Mouse (Mus musculus): ENCODE results near the gene Gm11562. TPM values are rescaled to one million over a fixed set of nuclear protein-coding genes. Genes with fewer than 3 reads are reported as not detected.
A peak's percentile ranks its signal among the peaks of the same experiment; 100 is the strongest.
"Not testable (repeated sequence)": the region's sequence is repeated elsewhere in the genome, so short reads cannot be mapped to it uniquely, and the experiment has no call there.

The Gm11562 gene
- polyA plus RNA-seq, 1 experiment from 2014 or later, result not detected

DNA sequence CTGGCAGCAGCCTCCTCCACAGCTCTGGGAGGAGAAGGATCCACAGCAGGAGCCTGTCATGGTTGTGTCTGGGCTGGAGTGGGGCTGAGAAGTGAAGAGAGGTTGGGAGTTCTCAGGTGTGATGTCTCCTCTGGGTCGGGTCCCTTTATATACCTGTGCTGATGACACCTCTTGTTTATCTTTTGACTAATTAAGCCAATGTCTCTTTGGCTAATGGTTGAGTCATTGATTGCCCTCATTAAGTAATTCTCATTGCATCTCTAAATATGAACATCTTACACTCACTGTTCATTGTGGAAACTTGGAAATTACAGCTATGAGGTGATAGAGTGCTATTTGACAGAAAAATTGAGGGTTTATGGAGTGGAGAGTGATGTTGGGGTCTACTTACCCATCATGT, 17.0 kb downstream of the Gm11562 start, which contains the start of gene Gm11938:
Gene Gm11938, minus strand, starts transcription at position 101 of the 400 bp plus-strand sequence.
- ATAC-seq; H3K4me1 ChIP-seq (replicated peaks; ENCODE audit: control insufficient read depth, insufficient read depth, low read length); H3K9ac ChIP-seq (replicated peaks; ENCODE audit: low read depth, low read length); H3K4me2 ChIP-seq (ENCODE audit: low read length); H3K36me3 ChIP-seq (ENCODE audit: control insufficient read depth, insufficient read depth); H3K9me3 ChIP-seq (ENCODE audit: control insufficient read depth, low read length); H3K27me3 ChIP-seq (replicated peaks; ENCODE audit: control insufficient read depth, insufficient read depth, low read length); H3K27ac ChIP-seq (ENCODE audit: low read length); H3K4me3 ChIP-seq (replicated peaks; ENCODE audit: low read length): not testable (repeated sequence)
- 76% methylated on average over 1 of the region's 1 CpGs for WGBS

- H3K9me3 ChIP-seq (ENCODE audit: control insufficient read depth, low read length); H3K4me3 ChIP-seq (replicated peaks; ENCODE audit: low read length): not testable (repeated sequence)
- 79% methylated on average over 6 of the region's 6 CpGs for WGBS
Measured at GRCm38 (mm10) chr11:99597742-99598141, 22.5 kb downstream of the Gm11562 start, which contains the start of gene Krtap9-3. TSS of gene Krtap9-3 (minus strand) at chr11:99598105.

GRCm38 (mm10) chr11:99590981-99591380, 29.3 kb downstream of the Gm11562 start, which contains the start of gene Krtap1-3:
TSS of gene Krtap1-3 (minus strand) at chr11:99591339.
- Histone ChIP-seq H3K27me3 (replicated peaks; ENCODE audit: control insufficient read depth, insufficient read depth, low read length) (no peaks in the 10 kb centered on the region), H3K36me3 (ENCODE audit: control insufficient read depth, insufficient read depth) (no peaks in the 10 kb centered on the region), H3K9me3 (ENCODE audit: control insufficient read depth, low read length) (no peaks in the 10 kb centered on the region), H3K4me3 (replicated peaks; ENCODE audit: low read length) (no peak within 1 kb of the TSS), H3K27ac (ENCODE audit: low read length) (no peak within 1 kb of the TSS), H3K4me1 (replicated peaks; ENCODE audit: control insufficient read depth, insufficient read depth, low read length) (no peaks in the 10 kb centered on the region), H3K9ac (replicated peaks; ENCODE audit: low read depth, low read length) (no peak within 1 kb of the TSS), H3K4me2 (ENCODE audit: low read length) (no peak within 1 kb of the TSS)
- WGBS, result 87% methylated on average over 6 of the region's 6 CpGs
- no peak for ATAC-seq

More at GRCm38 (mm10) chr11:99597742-99598141, 22.5 kb downstream of the Gm11562 start, which contains the start of gene Krtap9-3:
- not testable (repeated sequence) for H3K9ac ChIP-seq (replicated peaks; ENCODE audit: low read depth, low read length); H3K36me3 ChIP-seq (ENCODE audit: control insufficient read depth, insufficient read depth); H3K4me2 ChIP-seq (ENCODE audit: low read length); H3K4me1 ChIP-seq (replicated peaks; ENCODE audit: control insufficient read depth, insufficient read depth, low read length); H3K27ac ChIP-seq (ENCODE audit: low read length); ATAC-seq; H3K27me3 ChIP-seq (replicated peaks; ENCODE audit: control insufficient read depth, insufficient read depth, low read length)

- Histone ChIP-seq H3K9ac (replicated peaks; ENCODE audit: low read depth, low read length) (no peak overlapping the region), H3K36me3 (ENCODE audit: control insufficient read depth, insufficient read depth) (no peaks in the 10 kb centered on the region), H3K4me1 (replicated peaks; ENCODE audit: control insufficient read depth, insufficient read depth, low read length) (no peaks in the 10 kb centered on the region), H3K9me3 (ENCODE audit: control insufficient read depth, low read length) (no peaks in the 10 kb centered on the region), H3K4me2 (ENCODE audit: low read length) (no peak overlapping the region), H3K4me3 (replicated peaks; ENCODE audit: low read length) (no peak overlapping the region), H3K27ac (ENCODE audit: low read length) (no peak overlapping the region), H3K27me3 (replicated peaks; ENCODE audit: control insufficient read depth, insufficient read depth, low read length) (no peaks in the 10 kb centered on the region)
- 76% methylated on average over 7 of the region's 7 CpGs for WGBS
- ATAC-seq, result no peak
Measured at GRCm38 (mm10) chr11:99585096-99585495, 35.1 kb downstream of the Gm11562 start.

DNA sequence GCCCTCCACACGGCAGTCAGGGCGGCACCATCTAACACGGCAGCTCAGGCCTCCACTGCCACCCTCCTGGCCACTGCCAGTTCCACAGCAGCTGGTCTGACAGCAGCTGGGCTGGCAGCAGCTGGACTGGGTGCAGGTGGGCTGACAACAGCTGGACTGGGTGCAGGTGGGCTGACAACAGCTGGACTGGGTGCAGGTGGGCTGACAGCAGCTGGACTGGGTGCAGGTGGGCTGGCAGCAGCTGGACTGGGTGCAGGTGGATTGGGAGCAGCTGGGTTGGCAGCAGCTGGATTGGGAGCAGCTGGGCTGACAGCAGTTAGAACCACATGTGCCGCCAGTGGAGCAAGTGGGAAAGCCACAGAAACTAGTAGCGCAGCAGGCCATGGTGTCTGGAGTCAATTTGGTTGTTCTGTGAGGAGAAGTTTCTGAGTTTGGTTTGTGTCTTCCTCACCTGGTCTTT, 37.0 kb downstream of the Gm11562 start, which contains the start of gene Krtap1-4:
Gene Krtap1-4, minus strand, starts transcription at position 410 of the 460 bp plus-strand sequence.
- Histone ChIP-seq H3K27ac (ENCODE audit: low read length) (no peak within 1 kb of the TSS), H3K4me2 (ENCODE audit: low read length) (no peak within 1 kb of the TSS), H3K27me3 (replicated peaks; ENCODE audit: control insufficient read depth, insufficient read depth, low read length) (no peaks in the 10 kb centered on the region), H3K9ac (replicated peaks; ENCODE audit: low read depth, low read length) (no peak within 1 kb of the TSS), H3K4me1 (replicated peaks; ENCODE audit: control insufficient read depth, insufficient read depth, low read length) (no peaks in the 10 kb centered on the region), H3K4me3 (replicated peaks; ENCODE audit: low read length) (no peak within 1 kb of the TSS), H3K9me3 (ENCODE audit: control insufficient read depth, low read length) (no peaks in the 10 kb centered on the region), H3K36me3 (ENCODE audit: control insufficient read depth, insufficient read depth) (no peaks in the 10 kb centered on the region)
- ATAC-seq, result no peak
- WGBS, result 73% methylated on average over 5 of the region's 5 CpGs

- Histone ChIP-seq H3K27me3 (replicated peaks; ENCODE audit: control insufficient read depth, insufficient read depth, low read length) (no peaks in the 10 kb centered on the region), H3K4me3 (replicated peaks; ENCODE audit: low read length) (no peak overlapping the region), H3K4me1 (replicated peaks; ENCODE audit: control insufficient read depth, insufficient read depth, low read length) (no peaks in the 10 kb centered on the region), H3K27ac (ENCODE audit: low read length) (no peak overlapping the region), H3K9me3 (ENCODE audit: control insufficient read depth, low read length) (no peaks in the 10 kb centered on the region), H3K4me2 (ENCODE audit: low read length) (no peak overlapping the region), H3K36me3 (ENCODE audit: control insufficient read depth, insufficient read depth) (no peaks in the 10 kb centered on the region), H3K9ac (replicated peaks; ENCODE audit: low read depth, low read length) (no peak overlapping the region)
- WGBS, result 71% methylated on average over 6 of the region's 6 CpGs
- ATAC-seq, result no peak
Measured at GRCm38 (mm10) chr11:99581564-99581963, 38.7 kb downstream of the Gm11562 start.

GRCm38 (mm10) chr11:99581051-99581450, 39.2 kb downstream of the Gm11562 start:
- H3K4me2 ChIP-seq (ENCODE audit: low read length), result no peak overlapping the region
- no peaks in the 10 kb centered on the region for H3K9me3 ChIP-seq (ENCODE audit: control insufficient read depth, low read length)
- no peaks in the 10 kb centered on the region for H3K4me1 ChIP-seq (replicated peaks; ENCODE audit: control insufficient read depth, insufficient read depth, low read length)
- 88% methylated on average over 5 of the region's 5 CpGs for WGBS
- no peak overlapping the region for H3K4me3 ChIP-seq (replicated peaks; ENCODE audit: low read length)
- ATAC-seq, result no peak
- no peak overlapping the region for H3K27ac ChIP-seq (ENCODE audit: low read length)
- no peaks in the 10 kb centered on the region for H3K27me3 ChIP-seq (replicated peaks; ENCODE audit: control insufficient read depth, insufficient read depth, low read length)
- H3K36me3 ChIP-seq (ENCODE audit: control insufficient read depth, insufficient read depth), result no peaks in the 10 kb centered on the region
- no peak overlapping the region for H3K9ac ChIP-seq (replicated peaks; ENCODE audit: low read depth, low read length)

- no peak within 1 kb of the TSS for H3K4me2 ChIP-seq (ENCODE audit: low read length)
- H3K4me1 ChIP-seq (replicated peaks; ENCODE audit: control insufficient read depth, insufficient read depth, low read length), result no peaks in the 10 kb centered on the region
- H3K27ac ChIP-seq (ENCODE audit: low read length), result no peak within 1 kb of the TSS
- WGBS, result 87% methylated on average over 6 of the region's 6 CpGs
- no peaks in the 10 kb centered on the region for H3K27me3 ChIP-seq (replicated peaks; ENCODE audit: control insufficient read depth, insufficient read depth, low read length)
- H3K4me3 ChIP-seq (replicated peaks; ENCODE audit: low read length), result no peak within 1 kb of the TSS
- H3K36me3 ChIP-seq (ENCODE audit: control insufficient read depth, insufficient read depth), result no peaks in the 10 kb centered on the region
- ATAC-seq, result no peak
- no peaks in the 10 kb centered on the region for H3K9me3 ChIP-seq (ENCODE audit: control insufficient read depth, low read length)
- no peak within 1 kb of the TSS for H3K9ac ChIP-seq (replicated peaks; ENCODE audit: low read depth, low read length)
Measured at GRCm38 (mm10) chr11:99580636-99581035, 39.6 kb downstream of the Gm11562 start, which contains the start of gene Krtap1-5. TSS of gene Krtap1-5 (minus strand) at chr11:99581016.

- no peak overlapping the region; the same call in 1 of the 2 replicates for H3K4me3 ChIP-seq (replicated peaks; ENCODE audit: low read length)
- H3K9ac ChIP-seq (replicated peaks; ENCODE audit: low read depth, low read length), result 0 out of 2 replicates have a peak overlapping the region, but pooled peaks have one; percentile 10
- 3% methylated on average over 7 of the region's 7 CpGs for WGBS
- peak overlapping the region; percentile 44 for H3K4me2 ChIP-seq (ENCODE audit: low read length)
- no peak overlapping the region for H3K27ac ChIP-seq (ENCODE audit: low read length)
- peak; percentile 78 for ATAC-seq
- no peaks in the 10 kb centered on the region for H3K9me3 ChIP-seq (ENCODE audit: control insufficient read depth, low read length)
- H3K36me3 ChIP-seq (ENCODE audit: control insufficient read depth, insufficient read depth), result no peaks in the 10 kb centered on the region
- no peaks in the 10 kb centered on the region for H3K27me3 ChIP-seq (replicated peaks; ENCODE audit: control insufficient read depth, insufficient read depth, low read length)
- no peaks in the 10 kb centered on the region for H3K4me1 ChIP-seq (replicated peaks; ENCODE audit: control insufficient read depth, insufficient read depth, low read length)
Measured at GRCm38 (mm10) chr11:99574106-99574505, 46.1 kb downstream of the Gm11562 start.

Data from forebrain, embryonic 16.5 days (tissue).